17 mouse cellular contexts compared by ENCODE assay signal in genomic region chr2:101043050-101043449, GRCm38 (mm10).
"Had no signal": no experiment of that assay in that cellular context is flagged by ENCODE, and none has a peak within 500 bp of the region (broad histone marks: within the 10 kb centered on the region; RNA-seq: fewer than 3 reads in every experiment).

No protein-coding gene starts in this region.

- H3K9me3 ChIP-seq: liver, embryonic 12.5 days; midbrain, embryonic 12.5 days; midbrain, embryonic 15.5 days had no signal

- H3K4me3 ChIP-seq: liver, embryonic 12.5 days; midbrain, embryonic 12.5 days; midbrain, embryonic 15.5 days had no signal

- H3K36me3 ChIP-seq: liver, embryonic 12.5 days; midbrain, embryonic 12.5 days; midbrain, embryonic 15.5 days had no signal

- DNase-seq: liver; lung, adult 18-20 months; lung, embryonic 14.5 days; lung, postnatal 10 days; lung, postnatal 4 days; retina, postnatal 1 day; right cerebral cortex, adult 18-20 months; right cerebral cortex, postnatal 25 days; right cerebral cortex, postnatal 4 days; spleen, adult 18-20 months; thymus, adult 18-20 months; thymus, postnatal 14 days; thymus, postnatal 36 days had no signal

- H3K4me2 ChIP-seq: liver, embryonic 12.5 days; lung, embryonic 14.5 days; midbrain, embryonic 12.5 days; midbrain, embryonic 15.5 days had no signal

- H3K4me1 ChIP-seq: liver, embryonic 12.5 days; midbrain, embryonic 12.5 days; midbrain, embryonic 15.5 days had no signal

- H3K9ac ChIP-seq: liver, embryonic 12.5 days; liver, embryonic 14.5 days; lung, embryonic 14.5 days; midbrain, embryonic 12.5 days; midbrain, embryonic 15.5 days had no signal

- ATAC-seq: liver, embryonic 12.5 days; midbrain, embryonic 15.5 days had no signal

- H3K27me3 ChIP-seq: liver, embryonic 12.5 days; midbrain, embryonic 12.5 days; midbrain, embryonic 15.5 days had no signal

- H3K27ac ChIP-seq: liver, embryonic 12.5 days; liver, embryonic 14.5 days; midbrain, embryonic 12.5 days; midbrain, embryonic 15.5 days had no signal
